Mouse (Mus musculus) intestine, postnatal 0 days (tissue): ENCODE measurements around the gene Ceacam9. TPM values are rescaled to one million over a fixed set of nuclear protein-coding genes. Genes with fewer than 3 reads are reported as not detected.
"Not testable (repeated sequence)": the region's sequence is repeated elsewhere in the genome, so short reads cannot be mapped to it uniquely, and the experiment has no call there.

Experiments used
- ATAC-seq: fragments of 200-750 bp; cut with Nextera tagmentation; 2 replicates; pipeline ENCODE4 v1.8.0; 2017; ENCODE audit warnings: mild to moderate bottlenecking, moderate TSS enrichment, moderate library complexity
- H3K27ac ChIP-seq: fragments of 300-500 bp; sonication (generic); 2 replicates; pipeline ENCODE4 v1.5.1; 2014; ENCODE audit warnings: mild to moderate bottlenecking, low read depth, low read length, moderate library complexity
- H3K27me3 ChIP-seq: fragments of 300-500 bp; sonication (generic); replicated peaks from 2 replicates; pipeline ENCODE4 v1.6.1; 2014; ENCODE audit warnings: low read length, mixed read lengths; ENCODE audit not compliant: control insufficient read depth, insufficient read depth
- H3K36me3 ChIP-seq: fragments of 300-500 bp; sonication (generic); 2 replicates; pipeline ENCODE4 v1.6.1; 2014; ENCODE audit warnings: mild to moderate bottlenecking, moderate library complexity; ENCODE audit not compliant: control insufficient read depth, insufficient read depth
- H3K4me1 ChIP-seq: fragments of 300-500 bp; sonication (generic); replicated peaks from 2 replicates; pipeline ENCODE4 v1.6.1; 2014; ENCODE audit warnings: antibody characterized with exemption, low read length, mixed read lengths; ENCODE audit not compliant: control insufficient read depth, insufficient read depth
- H3K4me2 ChIP-seq: fragments of 300-500 bp; sonication (generic); replicated peaks from 2 replicates; pipeline ENCODE4 v1.6.1; 2014; ENCODE audit warnings: low read depth, mild to moderate bottlenecking, moderate library complexity
- H3K4me3 ChIP-seq: fragments of 300-500 bp; sonication (generic); 2 replicates; pipeline ENCODE4 v1.5.1; 2014; ENCODE audit warnings: low read depth, low read length
- H3K9ac ChIP-seq: fragments of 300-500 bp; sonication (generic); 2 replicates; pipeline ENCODE4 v1.6.1; 2014; ENCODE audit warnings: mild to moderate bottlenecking, low read depth, low read length
- H3K9me3 ChIP-seq: fragments of 300-500 bp; sonication (generic); 2 replicates; pipeline ENCODE4 v1.6.1; 2016; ENCODE audit warnings: mixed run types; ENCODE audit not compliant: control insufficient read depth
- CTCF ChIP-seq: sonication (generic); IDR thresholded peaks from 2 replicates; pipeline ENCODE4 v1.5.1; 2016; ENCODE audit warnings: low read depth, mild to moderate bottlenecking, control low read depth, antibody characterized with exemption, moderate library complexity
- WGBS: fragments of 180-500 bp; shearing (Covaris S2); extraction: QIAGEN DNeasy Blood & Tissue Kit; methylation state at CpG from one replicate; pipeline ENCODE4 v1.1.7; 2014; 5-methylcytosine and 5-hydroxymethylcytosine counted together
- polyA plus RNA-seq: library from polyadenylated mRNA; unstranded; fragments of >200 nt; fragmentation: Nextera tagmentation; extraction: Ambion mirVana; gene quantifications from 2 replicates; pipeline ENCODE4 v1.2.1, GENCODE M21; 2015

Gene Ceacam9
- polyA plus RNA-seq: not detected in 2 replicates

DNA sequence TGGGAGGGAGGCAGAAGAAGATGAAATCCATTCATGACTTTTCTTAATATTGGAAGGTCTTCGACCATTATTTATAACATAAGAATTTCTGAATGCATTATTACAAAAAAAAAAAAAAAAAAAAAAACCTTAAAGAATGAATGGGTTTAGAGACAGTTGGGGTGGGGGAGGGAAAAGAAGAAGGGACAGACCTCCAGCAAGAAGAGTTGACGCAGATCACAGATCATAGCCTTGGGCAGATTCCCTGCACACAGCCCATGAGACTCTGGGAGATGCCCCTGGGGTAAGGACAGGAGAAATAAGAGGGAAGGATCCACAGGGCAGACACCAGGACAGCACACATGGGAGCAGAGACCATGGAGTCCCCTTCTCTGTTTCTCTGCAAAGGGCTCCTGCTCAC is at the start of gene Ceacam9:
Ceacam9 (plus strand) TSS at position 301 of the 400 bp plus-strand sequence.
- no peak for ATAC-seq
- Histone ChIP-seq H3K9me3 (no peaks in the 10 kb centered on the region), H3K27me3 (no peaks in the 10 kb centered on the region), H3K4me3 (no peak within 1 kb of the TSS), H3K27ac (no peak within 1 kb of the TSS), H3K4me2 (no peak within 1 kb of the TSS), H3K4me1 (no peaks in the 10 kb centered on the region), H3K9ac (no peak within 1 kb of the TSS), H3K36me3 (no peaks in the 10 kb centered on the region)
- WGBS: 81% methylated on average over 2 of the region's 2 CpGs
- no peak for TF ChIP-seq CTCF

DNA sequence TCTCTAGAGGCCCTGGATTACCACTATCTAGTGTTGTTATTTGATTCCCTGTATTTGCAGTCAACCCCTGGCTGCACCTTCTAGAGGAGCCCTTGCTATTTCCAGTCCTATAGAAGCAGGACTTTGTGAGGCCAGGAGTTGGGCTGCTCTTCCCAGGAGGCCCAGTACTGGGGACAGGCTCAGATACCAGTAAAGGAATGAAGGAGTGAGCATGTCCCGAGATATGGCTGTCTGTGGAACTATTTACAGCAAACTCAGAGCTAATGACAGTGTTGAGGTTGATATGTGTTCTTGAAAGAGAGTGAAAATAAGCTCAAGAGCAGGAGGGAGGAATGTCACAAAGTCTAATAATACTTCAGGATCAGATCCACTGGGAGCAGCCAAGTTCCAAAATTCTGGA is 47.9 kb upstream of the Ceacam9 start:
- H3K4me3 ChIP-seq: no peak overlapping the region
- no peak overlapping the region for H3K27ac ChIP-seq
- no peaks in the 10 kb centered on the region for H3K27me3 ChIP-seq
- H3K36me3 ChIP-seq: no peaks in the 10 kb centered on the region
- no peak overlapping the region for H3K4me2 ChIP-seq
- H3K9ac ChIP-seq: no peak overlapping the region
- no peak for TF ChIP-seq CTCF
- H3K4me1 ChIP-seq: no peaks in the 10 kb centered on the region
- 54% methylated on average over 1 of the region's 1 CpGs for WGBS
- ATAC-seq: no peak
- H3K9me3 ChIP-seq: no peaks in the 10 kb centered on the region

DNA sequence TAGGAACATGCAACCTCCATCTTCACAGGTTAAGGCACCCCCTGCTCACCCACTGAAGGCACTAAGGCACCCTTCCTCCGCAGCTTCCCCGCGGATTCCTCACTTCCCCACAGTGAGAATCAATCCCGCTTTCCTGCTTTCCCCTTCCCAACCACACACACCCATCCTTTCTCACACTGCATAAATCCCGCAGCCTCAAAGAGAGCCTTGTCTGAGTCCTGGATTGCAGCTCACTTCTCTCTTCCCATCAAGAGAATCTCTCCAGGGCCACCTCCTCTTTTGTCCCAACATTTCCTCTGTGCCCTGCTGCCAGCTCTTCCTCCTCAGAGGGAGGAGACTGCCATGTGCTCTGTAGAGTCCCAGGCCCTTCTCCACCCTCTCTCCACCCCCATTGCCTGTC is 47.0 kb upstream of the Ceacam9 start:
- ATAC-seq, H3K4me1 ChIP-seq, H3K4me2 ChIP-seq, H3K9me3 ChIP-seq, H3K36me3 ChIP-seq, H3K4me3 ChIP-seq, H3K27me3 ChIP-seq, H3K9ac ChIP-seq, H3K27ac ChIP-seq: not testable (repeated sequence)
- WGBS: 43% methylated on average over 5 of the region's 5 CpGs

DNA sequence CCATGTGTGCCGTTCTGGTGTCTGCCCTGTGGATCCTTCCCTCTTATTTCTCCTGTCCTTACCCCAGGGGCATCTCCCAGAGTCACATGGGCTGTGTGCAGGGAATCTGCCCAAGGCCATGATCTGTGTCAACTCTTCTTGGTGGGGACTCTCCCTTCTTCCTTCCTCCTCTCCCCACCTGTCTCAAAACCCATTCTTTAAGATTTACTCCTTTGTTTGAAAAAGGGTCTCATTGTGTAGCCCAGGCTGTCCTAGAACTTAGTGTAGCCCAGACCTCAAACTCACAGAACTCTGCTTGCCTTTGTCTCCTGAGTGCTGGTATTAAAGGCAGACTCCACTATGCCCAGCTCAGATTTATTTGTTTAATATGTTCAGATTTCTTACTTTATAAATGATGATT is 46.1 kb upstream of the Ceacam9 start, which contains the start of gene Ceacam15:
Ceacam15 (minus strand) TSS at position 101 of the 400 bp plus-strand sequence.
- Histone ChIP-seq H3K27ac (no peak within 1 kb of the TSS), H3K27me3 (no peaks in the 10 kb centered on the region), H3K4me2 (no peak within 1 kb of the TSS), H3K36me3 (no peaks in the 10 kb centered on the region), H3K9me3 (no peaks in the 10 kb centered on the region), H3K4me3 (no peak within 1 kb of the TSS), H3K4me1 (no peaks in the 10 kb centered on the region), H3K9ac (no peak within 1 kb of the TSS)
- TF ChIP-seq CTCF: no peak
- no peak for ATAC-seq
- WGBS: 40% methylated on average over 1 of the region's 1 CpGs

DNA sequence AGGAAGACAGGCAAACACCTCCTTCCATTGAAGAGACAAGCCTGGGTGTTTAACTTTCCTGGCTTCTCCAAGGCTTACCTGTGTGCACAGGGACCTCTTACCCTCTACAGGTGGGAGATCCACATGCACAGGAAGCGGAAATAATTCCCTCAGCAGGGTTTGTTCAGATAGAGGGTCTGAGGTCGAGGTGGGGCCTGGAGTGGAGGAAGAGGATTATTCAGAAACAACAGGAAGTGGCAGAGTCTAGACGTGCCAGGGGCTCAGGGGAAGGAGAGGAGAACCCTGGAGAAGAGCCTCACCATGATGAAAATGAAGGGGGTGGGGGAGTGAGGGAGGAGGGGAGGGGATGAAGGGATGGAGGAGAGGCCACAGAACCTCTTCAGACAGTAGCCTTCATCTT is 41.5 kb upstream of the Ceacam9 start:
- not testable (repeated sequence) for H3K36me3 ChIP-seq

DNA sequence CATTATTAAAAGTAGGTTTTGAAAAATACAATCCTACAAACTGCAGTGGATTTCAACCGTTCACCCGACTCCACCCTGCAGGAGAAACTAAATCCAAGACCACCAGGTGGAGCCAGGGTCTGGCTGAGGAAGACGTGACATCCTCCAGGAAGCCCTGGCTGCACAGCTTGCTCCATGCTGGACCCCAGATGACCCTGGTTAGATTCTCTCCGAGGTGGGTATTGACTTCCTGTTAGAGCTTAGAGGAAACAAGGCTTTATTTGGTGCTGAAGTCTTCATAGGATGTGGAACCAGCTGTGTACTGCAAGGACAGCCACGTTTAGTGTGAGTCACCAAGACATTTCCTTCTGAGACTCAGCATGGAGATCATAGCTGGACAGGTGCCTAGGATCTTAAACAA is 32.5 kb upstream of the Ceacam9 start:
- Histone ChIP-seq H3K36me3 (no peaks in the 10 kb centered on the region), H3K4me3 (no peak overlapping the region), H3K4me2 (no peak overlapping the region), H3K9ac (no peak overlapping the region), H3K4me1 (no peaks in the 10 kb centered on the region), H3K27ac (no peak overlapping the region), H3K27me3 (no peaks in the 10 kb centered on the region), H3K9me3 (0 out of 2 replicates have a peak, but pooled peaks cover 7% of the 10 kb centered on the region)
- ATAC-seq: no peak
- WGBS: 63% methylated on average over 5 of the region's 5 CpGs
- TF ChIP-seq CTCF: peak; percentile 31; the same call in 1 of the 2 replicates

More for the DNA sequence above, 41.5 kb upstream of the Ceacam9 start:
- not testable (repeated sequence) for H3K9ac ChIP-seq, H3K27me3 ChIP-seq, H3K4me3 ChIP-seq, H3K4me1 ChIP-seq, H3K27ac ChIP-seq, H3K4me2 ChIP-seq, ATAC-seq, H3K9me3 ChIP-seq
- WGBS: 50% methylated on average over 3 of the region's 3 CpGs

DNA sequence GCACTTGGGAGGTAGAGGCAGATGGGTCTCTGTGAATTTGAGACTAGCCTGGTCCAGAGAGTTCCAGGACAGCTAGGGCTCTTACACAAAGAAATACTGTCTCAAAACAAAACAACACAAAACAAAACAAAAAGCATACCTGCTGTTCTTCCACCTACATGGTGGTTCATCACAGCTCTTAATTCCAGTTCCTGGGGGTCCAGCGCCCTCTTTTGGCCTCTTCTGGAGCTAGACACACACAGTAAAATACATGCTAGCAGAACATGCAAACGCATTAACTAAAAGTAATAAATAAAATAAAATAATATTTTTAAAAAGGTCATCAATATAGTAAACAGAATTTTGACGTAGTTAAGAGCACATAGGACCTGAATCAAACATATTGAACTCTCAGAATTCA is 26.7 kb upstream of the Ceacam9 start:
- WGBS: 37% methylated on average over 3 of the region's 3 CpGs
- TF ChIP-seq CTCF: peak; percentile 52
- Histone ChIP-seq H3K9ac (no peak overlapping the region), H3K27ac (no peak overlapping the region), H3K9me3 (no peaks in the 10 kb centered on the region), H3K4me1 (no peaks in the 10 kb centered on the region), H3K36me3 (no peaks in the 10 kb centered on the region), H3K4me2 (no peak overlapping the region), H3K4me3 (no peak overlapping the region), H3K27me3 (no peaks in the 10 kb centered on the region)
- ATAC-seq: no peak
